Mouse (Mus musculus) kidney, adult 18-20 months (tissue): ENCODE data around the gene Foxa1.

ENCODE experiments used
- DNase-seq: peaks from one replicate; pipeline ENCODE4 v3.0.0; 2021

Foxa1 gene

DNA sequence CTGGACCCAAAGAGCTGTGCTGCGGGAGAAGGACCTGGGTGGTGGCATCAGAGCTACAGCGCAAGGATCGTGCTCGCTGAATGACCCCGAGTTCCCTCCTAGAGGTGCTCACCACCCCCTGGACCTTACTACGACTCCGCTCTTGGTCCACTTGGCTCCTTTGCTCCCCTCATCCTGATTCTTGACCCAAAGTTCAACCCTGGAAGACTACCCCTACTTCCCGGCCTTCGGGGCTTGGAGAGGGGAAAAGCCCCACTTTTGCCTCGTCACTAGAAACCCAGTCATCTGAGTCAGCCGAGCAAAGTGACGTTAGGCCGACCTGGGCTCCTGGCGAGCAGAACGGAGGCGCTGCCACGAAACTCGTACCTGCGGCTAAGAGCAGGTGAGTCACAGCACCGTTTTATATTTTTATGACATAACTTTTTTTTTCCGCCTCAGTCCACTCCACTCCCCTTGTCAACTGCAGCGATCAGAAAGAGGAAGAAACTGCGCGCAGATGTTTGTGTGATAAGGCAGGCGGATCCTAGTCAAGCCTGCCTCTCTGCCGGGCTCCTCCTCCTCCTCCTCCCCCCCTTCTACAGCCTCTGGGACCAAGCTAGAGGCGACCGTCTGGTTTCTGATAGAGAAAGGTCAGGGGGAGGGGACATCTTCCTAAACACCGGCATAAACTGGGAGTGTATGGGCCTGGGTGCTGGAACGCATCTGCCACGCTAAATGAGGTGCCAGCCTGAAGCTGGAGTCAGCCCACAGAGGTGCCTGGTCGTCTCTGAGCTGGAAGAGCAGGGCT, at the start of gene Foxa1:
Gene Foxa1 (minus strand): TSS at position 502 of the 787 bp plus-strand sequence.
- peak; percentile 22 for DNase-seq

DNA sequence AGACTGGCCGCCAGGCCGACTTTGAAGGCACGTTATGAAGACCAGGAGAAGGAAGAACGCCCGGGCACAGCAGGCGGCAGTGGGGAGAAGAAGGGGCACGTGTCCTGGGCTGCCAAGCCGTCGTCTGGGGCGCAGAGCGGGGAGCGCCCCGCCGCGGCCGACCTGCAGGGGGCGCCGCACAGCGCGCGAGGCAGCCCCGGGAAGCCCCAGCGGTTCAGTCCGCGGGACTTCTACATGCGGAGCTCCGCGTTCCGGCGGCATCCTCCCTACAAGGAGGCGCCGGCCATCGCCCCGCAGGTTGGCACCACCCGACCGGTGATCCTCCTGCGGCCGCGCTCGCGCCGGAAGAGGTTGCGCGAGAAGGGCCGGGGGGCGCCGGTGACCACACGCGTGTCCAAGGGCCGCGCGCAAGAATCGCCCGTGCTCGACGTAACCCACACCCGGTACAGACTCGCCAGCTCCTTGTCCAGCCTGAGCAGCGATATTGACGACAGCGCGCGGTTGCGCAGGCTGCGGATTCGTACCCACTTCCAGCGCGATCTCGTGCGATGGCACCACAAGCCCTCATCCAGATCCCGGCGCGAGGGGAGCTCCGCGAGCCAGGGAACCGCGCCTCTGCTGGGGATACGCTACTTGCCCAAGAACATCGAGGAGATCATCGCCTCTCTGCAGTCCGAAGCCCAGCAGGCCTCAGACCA, 29.4 kb upstream of the Foxa1 start:
- DNase-seq: no peak

DNA sequence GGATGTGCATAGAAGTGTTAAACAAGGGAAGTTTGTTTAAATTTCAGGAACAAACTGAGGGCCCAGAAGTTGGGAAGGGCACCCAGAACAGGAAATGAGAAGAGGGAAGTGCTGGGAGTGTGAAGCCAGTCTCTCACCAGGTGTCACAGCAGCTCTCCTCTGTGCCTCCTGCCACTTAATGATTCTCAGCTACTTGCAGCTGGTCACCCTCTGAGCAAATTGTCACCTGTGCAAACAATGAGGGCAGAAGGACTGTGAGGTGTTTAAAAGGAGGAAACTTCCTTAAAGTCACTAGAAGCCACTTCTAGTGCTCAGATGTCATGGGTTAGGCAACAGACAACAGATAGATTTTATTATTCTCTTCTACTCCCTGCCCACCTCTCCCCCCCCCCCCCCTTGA, 25.7 kb upstream of the Foxa1 start:
- DNase-seq: no peak

DNA sequence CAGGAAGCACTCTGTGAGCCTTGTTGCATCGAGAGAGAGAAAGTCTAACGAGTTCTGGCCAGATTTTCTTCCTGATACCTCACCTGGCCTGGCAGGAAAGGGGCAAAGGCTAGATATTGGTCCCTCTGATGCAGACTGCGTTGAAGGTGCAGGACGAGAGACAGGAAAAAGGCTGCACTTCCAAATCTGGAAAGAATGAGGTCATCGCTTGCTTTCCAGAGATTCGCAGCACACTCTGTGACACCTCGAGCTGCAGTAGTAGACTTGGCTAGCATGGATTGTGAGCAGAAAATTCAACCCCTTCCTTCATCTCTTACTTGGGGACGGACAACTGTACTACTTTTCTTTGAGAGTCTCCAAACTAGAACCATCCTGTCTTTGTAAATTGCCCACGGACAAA, 25.1 kb upstream of the Foxa1 start:
- no peak for DNase-seq

DNA sequence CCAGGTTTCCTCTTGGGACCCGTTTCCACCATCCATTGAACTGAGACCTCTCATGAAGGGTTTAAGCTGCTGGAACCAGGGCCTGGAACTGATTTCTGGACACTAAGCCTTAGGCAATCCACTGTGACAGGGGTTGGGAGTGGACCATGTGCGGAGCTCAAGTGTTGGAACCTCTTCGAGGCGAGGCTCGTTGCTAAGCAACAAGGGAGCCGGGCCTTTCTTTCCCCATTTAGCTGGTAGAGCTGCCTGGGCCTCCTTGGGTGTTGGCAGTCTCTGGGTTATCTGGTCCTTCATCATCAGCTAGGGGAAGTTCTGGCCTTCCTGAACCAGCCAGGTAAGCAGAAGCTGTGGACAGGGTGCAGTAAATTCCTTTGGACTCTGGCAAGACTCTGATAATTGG, 17.2 kb upstream of the Foxa1 start, which contains the start of gene Ttc6:
Gene Ttc6 (plus strand): TSS at position 205 of the 400 bp plus-strand sequence.
- DNase-seq: no peak

DNA sequence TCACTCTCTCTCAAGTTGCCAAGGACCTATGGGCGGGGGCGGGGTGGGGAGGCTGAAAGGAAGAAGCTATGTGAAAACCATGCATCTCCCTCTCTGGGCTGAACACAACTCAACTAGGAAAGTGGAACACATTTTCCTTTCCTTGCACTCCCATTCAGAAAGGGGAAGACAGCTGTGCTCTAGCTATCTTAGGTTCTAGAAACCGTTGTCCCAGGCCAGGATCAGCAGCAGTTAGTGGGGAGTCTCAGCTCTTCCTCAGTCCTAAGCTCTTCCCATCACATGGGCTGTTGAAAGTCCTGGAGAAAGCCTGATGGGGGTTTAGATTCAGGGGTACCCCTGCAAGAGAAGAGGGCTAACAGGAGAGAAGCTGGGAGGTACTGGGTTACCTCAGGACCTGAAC, 7.4 kb upstream of the Foxa1 start:
- no peak for DNase-seq

DNA sequence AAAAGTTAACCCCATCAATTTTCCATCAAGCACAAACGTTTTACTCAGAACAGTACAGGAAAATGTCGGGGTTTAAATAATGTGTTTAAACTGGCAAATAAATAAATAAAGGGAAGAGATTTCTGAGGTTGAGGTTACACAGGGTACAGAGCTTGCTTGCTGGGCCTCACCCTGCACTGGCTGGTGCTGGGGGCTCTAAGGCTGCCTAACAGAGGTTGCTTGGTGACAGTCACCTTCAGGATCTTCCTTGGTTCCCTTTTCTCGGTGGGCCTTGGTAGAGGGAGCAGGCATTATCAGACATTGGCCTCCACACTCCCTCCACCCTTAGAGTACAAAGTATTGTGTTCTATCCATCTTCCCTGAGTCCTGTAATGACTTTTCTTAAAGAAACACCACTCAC, 5.6 kb upstream of the Foxa1 start:
- DNase-seq: no peak

DNA sequence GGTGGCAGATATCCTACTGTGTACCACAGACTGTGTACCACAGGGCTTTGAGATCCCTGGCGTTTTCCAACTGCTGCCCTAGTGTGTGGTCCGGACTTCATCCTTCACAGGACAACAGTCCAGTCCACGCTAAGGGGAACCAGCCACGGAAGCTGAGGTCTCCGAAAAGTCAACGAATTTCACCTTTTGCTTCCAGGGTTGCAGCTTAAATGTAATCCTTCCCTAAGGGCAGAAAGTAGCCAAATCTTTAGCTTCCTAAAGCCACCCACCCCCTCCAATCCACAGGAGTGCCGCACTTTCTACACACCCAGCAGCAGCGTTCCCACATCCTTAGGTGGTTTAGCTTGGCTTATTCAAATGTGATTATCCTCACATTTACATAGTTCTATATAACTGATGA, 4.2 kb upstream of the Foxa1 start:
- no peak for DNase-seq

DNA sequence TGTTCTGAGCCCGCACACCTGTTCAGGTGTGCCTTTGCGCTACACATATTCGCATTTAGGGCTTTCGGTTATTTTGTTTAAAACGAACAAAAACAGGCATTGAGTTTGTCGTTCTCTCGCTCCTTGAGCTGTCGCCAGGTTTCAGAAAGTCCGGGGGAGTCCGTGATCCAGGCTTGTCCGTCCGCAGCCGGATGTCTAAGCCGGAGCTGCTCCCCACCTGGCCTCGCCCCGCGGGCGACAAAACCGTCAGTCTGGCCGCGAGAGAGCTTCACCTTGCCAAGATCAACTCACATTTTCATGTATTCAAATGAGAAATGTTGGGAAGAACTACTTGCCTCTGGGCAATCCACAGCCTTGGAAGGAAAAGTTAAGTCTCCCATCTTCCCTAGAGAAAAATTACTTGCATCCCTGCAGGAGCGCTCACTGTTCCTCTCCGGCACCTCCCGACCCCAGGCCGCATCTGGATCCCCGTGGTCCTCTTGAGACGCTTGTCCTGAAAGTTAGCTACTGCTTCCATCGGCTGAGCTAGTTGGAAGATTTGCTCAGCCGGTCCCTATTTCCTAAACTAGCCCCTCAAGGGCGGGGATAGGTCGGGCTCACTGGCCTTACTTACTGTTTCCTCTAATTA, 3.6 kb upstream of the Foxa1 start:
- DNase-seq: peak; percentile 13

DNA sequence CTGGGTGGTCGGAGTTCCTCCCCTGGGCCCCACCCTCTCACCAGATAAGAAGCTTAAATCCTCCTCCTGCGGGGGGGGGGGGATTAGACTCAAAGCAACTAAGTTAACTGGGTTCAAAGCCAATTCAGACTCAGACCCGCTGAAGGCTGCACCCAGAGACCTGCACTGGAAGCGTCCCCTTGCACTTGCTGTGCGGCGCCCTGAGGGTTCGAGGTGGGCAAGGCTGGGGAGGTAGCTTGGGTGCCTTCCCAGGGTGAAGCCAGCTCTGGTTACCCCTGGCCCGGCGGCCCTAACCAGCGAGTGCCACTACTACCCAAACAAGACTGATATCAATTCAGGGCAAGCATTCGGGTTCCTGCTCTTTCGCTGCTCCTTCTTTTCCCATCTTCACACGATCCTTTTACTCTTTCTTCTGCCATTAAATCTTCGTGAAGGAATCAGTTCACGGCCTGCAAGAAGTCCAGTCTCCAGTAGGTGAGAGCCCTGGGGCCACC, 3.0 kb upstream of the Foxa1 start:
- no peak for DNase-seq

DNA sequence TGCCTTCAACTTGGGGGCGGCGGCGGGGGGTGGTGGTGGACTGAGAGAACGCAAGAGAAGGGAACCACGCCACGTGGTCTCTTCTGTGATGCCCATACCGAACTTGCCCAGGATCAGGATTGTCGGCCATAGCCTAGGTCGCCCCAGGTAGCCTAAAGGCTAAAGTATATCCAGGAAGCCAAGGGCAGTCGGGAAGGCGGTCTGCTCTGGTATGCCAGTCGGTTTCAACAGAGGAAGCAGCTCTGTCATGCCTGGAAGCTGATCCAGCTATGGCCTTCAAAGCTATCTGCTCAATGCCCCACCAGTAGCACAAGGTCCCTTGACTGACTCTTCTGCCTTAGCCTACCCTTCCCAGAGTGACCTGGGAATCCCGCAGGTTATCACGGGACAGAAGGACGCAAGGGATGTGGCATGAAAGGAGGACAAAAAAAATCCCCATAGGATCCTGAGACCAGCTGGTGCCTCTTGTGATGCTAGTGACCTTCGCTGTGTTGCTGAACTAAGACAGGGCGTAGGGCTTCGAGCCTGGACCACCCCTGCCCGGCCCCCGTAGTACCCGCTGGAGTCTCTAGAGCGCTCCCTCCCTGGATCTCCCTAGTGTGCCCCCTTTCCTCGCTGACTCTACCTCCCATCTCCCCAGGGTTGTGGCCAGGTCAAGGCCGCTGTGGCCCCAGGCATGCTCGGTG, 2.4 kb upstream of the Foxa1 start:
- no peak for DNase-seq

DNA sequence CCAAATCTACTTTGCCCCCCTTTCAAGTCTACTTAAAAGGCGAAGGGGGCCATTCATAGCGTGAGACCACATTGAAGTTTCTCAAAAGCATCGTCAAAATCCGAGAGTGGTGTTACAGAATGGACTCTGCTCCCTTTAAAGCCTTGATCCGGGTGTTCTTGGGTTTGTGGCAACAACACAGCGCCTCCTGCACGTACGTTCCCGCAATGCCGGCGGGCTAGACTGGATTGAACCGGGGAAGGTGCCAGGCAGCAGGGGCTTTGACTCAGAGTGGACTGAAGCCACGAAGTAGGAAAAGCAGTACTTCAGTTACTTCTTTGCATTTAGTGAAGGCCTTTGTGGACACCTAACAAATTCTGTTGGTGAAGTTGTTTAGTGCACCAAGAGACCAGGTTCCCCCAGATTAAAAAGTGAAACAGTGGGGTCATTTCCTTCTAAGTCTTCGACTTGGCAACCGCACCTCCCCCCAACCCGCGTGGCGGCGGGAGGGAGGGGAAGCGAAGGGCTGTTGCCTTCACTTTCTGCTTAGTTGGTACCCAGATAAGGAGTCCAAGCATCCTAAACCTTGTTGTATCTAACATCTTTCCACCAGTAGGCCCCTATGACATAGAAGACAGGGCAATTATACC, 1.8 kb upstream of the Foxa1 start:
- DNase-seq: peak; percentile 21

DNA sequence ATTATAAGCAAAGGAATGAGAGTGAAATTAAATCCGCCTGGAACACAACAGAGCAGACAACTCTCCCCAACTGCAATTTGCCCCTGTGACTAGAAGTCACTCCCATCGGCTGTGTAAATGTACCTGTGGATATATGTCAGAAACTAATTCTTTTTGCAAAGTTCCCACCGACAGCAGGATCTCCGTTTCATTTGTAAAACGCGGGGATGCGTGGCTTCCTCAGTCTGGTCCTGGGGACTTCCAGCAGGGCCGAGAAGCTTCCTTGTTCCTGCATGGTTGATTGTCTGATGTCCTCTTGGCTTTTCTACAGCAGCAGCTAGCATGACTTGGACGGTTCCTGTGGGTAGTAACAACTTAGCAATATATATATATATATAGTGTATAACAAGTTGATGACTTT, 1.2 kb upstream of the Foxa1 start:
- no peak for DNase-seq

DNA sequence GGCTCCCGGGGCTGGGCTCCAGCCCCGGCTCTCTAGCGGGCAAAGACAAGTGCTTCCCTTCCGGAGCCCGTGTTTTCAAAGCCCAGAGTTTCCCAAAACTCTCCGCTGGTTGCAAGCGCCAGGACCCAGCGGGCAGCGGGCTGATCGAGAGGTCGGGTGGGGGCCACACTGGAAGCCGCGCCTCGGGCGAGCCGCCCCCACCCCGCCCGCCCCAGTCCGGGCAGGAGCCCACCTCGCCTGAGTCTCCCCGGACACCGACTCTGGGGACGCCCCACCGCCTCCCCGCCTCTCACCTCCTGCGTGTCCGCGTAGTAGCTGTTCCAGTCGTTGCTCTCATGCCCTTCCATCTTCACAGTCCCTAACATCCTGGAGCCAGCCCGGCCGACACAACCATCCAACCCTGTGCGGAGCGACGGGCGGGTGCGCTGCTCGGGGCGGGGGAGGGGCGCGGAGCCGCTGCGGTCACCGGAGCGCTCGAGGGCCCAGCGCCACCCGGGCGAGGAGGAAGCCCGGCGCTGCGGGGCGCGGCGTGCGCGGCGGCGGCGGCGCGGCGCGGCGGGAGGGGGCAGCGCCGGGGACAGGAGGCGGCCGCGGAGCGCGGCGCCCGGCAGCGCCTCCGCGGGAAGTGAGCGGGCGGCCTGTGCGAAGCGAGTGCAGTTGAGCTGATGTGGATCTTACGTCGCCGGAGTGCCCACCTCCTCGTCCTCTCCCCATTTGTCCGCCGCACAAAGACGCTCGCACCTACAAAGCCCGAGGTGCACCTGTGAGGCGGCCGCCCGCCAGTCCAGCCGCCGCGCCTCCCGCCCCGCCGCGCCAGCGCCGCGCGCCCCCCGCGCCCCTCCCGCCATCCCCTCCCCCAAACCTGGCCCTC, 1.1 kb downstream of the Foxa1 start:
- peak; percentile 44 for DNase-seq

DNA sequence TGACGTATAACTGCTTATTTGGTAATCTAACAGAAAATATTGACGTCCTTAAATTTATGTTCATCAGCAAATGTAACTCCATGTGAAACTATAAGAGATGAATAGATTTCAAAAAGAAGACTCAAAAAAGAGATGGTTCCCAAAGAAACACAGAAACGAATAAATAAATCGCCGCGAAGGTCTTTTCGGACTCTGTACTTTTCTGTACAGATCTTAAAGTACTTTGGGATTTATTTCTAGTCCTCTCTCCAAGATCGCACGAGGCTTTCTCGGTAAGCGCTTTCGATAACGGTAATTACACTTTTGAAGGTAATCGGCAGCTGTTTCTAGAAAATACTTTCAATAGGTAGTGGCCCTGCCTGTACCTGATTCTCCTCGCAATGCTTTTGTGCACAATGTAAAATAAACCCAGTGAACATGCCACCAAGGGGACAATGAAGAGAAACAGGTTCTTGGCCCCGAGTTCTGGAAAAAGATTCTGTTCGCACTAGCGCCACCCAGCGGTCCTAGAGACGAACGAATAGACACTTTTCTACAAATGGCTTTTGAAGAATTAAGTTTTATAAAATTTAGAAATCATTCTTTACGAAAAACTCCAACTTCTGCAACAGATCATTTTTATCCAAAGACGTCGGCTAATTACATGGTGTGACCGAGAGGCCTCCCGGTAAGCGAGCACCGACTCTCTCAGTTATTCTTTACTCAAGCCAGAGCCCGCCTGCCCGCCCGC, 1.9 kb downstream of the Foxa1 start:
- DNase-seq: peak; percentile 71

DNA sequence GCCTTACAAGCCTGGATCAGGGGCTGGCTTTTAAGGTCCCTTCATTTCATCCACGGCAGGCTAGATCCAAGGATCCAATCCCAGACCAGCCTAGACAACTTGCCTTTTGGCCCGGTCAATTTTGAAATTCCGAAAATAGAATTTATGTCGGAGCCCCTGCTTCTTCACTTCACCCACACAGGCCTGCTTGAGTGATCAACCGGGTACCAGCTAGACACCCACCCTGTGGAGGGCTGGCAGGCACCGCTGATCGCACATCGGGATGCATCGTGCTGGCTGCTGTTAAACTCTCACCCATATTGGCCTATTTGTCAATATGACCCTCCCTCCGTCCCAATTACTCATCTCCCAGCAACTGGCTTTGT, 3.1 kb downstream of the Foxa1 start:
- DNase-seq: peak; percentile 12

DNA sequence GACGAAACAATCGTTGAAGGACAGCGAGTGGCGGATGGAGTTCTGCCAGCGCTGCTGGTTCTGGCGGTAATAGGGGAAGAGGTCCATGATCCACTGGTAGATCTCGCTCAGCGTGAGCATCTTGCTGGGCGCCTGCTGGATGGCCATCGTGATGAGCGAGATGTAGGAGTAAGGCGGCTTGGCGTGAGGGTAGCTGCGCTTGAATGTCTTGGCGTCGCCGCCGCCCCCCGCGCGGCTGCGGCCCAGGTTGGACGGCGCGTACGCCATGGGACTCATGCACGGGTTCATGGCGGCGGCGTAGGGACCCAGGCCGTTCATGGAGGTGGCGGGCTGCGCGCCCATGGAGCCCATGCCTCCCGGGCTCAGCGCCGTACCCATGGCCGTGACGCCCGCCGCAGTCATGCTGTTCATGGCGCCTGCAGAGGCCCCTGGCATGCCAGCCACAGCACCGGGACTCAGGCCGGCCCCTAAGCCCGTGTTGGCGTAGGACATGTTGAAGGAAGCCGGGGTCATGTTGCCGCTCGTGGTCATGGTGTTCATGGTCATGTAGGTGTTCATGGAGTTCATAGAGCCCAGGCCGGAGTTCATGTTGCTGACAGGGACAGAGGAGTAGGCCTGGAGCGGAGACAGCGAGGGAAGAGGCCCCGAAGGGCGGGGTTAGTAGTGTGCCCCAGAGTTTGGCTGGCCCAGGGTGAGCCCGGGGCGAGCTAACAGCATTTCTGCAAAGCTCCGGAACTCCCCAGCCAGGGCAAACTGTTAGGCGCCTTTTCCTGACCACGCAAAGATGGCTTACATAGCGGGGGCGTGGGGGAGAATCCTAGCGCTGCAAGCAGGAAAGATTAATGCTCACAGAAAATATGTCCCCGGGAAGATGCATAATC, 3.7 kb downstream of the Foxa1 start:
- DNase-seq: peak; percentile 15

DNA sequence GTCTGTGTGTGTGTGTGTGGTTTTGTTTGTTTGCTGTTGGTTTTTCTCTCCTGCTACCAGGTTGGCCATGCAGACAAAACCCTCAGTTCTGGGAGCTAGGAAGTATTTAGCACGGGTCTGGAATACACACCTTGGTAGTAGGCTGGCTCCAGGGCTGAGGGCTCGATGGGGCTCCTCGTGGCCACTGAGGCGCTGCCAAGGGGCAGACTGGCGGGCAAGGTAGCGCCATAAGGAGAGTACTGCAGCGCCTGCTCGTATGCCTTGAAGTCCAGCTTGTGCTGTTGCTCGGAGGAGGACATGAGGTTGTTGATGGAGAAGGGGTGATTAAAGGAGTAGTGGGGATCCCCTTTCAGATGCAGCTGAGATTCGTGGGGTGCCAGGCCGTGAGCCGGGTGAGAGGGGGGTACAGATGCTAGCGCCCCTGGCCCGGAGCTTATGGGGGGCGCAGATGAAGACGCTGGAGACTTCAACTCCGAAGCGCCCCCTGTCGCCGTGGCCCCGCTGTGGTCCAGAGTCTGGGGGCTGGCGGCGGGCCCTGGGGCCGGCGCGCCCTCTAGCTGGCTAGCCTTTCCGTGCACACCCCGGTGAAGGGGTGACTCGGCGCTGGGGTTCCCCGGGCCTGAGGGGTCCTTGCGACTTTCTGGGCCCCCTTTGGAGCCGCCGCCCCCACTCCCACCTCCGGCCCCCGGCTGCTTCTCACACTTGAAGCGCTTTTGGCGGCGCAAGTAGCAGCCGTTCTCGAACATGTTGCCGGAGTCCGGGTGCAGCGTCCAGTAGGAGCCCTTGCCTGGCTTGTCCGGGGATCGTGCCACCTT, 4.6 kb downstream of the Foxa1 start:
- DNase-seq: peak; percentile 11

DNA sequence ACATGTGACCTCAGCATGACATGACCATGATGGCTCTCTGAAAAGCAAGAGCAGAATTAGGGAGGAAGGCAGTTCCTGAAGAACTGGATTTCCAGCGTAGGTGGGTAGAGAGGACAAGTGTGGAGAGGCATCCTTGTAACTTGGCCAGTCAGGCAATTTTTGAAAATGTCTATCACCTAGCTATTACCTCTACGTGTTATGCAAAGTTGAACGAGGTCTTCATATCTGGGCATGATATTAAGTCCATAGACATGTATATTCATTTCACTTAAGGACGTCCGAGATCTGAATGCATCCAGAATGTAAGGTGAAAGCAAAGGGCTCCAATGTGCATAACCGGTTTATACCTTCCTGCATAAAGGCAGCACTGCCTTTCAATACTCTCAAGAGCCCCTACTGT, 5.6 kb downstream of the Foxa1 start:
- no peak for DNase-seq
